Mouse (Mus musculus) left cerebral cortex, postnatal 4 days (tissue): Measurements from ENCODE around the gene Syt1. TPM values are rescaled to one million over a fixed set of nuclear protein-coding genes. Genes with fewer than 3 reads are reported as not detected.

Source experiments
- DNase-seq: peaks from one replicate; pipeline ENCODE4 v3.0.0-alpha.2; 2022
- intact Hi-C: fragments of 180-260 bp; cut with DNase I; formaldehyde crosslinking; loops from one replicate; pipeline ENCODE4 v1.15.1; 2025
- total RNA-seq, 2 experiments: library from RNA; stranded (reverse); gene quantifications; 2 replicates each; pipeline ENCODE4 v1.2.3; 2021

Syt1 gene
- total RNA-seq: 100 to 1,000 TPM; 424 to 437 TPM

DNA sequence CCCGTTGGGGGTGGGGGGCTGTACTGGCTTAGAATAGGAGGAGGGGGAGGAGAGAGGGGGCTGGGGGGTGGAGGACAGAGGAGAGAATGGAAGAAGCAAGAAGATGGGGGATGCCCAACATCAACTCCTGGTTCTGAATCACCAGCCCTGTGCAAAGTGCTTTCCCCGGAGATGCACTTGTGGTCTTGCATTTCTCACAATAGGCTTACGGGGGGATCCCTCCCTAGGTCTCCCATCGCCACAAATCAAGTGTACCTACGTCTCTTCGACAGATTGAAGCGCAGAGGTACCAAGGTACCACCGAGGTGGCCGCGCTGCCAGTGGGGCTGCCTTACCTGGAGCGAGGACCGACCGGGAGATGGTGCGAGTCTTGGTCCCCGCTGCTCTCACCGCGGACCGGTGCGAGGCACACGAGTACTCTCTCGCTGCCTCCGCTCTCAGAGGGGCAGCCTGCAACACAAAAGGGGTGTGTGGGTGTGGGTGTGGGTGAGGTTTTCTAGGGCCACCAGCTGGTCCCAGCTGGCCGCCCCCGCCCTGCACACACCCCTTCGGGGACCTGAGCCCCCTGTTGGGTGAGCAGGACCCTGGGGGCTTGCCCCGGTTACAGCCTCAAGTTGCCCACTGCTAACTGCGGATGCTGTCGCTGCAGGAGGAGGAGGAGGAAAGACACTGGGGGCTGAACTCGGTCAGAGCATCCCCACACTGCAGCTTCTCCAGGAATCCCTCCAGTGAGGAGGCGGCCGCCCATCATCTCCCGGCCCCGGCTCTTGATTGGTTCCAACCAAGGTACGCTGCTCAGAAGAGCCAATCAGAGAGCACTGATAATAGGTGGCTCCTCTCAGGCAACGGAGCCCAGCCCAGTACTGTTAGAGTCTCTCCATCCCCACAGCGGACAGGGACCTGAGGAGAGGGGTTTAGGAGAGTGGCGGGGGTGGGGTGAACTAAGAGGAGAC is at the start of gene Syt1:
Syt1 (minus strand) TSS at position 742 of the 953 bp plus-strand sequence.
- intact Hi-C loops: no loop called here
- DNase-seq: peak; percentile 92

DNA sequence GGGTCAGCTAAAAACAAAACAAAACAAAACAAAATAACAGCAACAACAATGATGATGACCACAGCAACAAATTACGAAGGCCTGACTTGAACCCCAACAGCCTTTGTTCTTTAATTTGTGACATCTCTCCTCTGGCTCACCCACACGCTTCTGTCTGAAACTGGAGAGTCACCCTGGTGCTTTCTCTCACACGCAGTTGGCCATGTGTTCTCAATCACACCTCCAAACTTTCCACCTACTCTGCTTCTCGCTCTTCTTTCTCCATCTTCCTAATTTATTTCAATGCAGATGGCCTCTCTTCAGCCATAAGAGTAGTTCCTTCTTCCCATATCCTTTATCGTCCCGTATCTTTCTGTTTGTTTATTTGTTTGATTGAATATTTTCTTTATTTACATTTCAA is 45.7 kb upstream of the Syt1 start:
- intact Hi-C loops: no loop called here
- DNase-seq: no peak

DNA sequence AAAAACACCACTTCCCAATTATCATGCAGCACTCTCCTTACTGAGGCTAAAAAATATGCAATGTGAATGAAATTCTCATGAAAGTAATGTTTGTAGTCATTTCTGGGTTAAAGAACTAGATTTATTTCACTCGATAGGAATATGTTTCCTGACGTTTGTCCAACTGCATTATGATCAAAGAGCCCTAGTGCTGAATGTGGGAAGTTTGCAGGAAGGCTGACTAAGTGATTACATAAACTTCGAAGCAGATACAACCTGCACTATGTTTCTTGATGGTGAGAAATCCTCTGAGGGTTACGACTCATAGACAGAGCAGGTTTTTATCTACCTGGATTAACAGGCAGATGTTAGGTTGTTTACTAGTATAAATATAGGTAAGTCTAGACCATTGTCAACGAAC is 36.8 kb upstream of the Syt1 start:
- no peak for DNase-seq
- intact Hi-C loops: no loop called here

DNA sequence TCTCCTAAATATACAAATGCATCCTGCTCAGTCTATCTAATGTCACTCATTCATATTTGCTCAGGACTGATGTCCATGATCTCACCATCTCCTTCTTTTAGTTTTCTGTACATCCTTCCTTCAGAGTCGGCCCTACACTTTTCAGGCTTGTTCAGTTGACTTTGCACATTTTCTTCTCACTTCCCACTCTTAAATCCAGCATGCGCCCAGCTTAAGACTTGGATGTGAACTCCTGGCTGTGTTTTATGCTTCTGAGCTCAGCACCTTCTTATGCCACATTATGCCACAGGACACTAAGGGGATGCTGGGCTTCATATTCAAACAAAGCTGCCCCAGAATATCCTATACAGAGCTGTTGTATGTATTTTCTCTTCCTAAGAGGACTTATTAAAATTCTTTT is 36.2 kb upstream of the Syt1 start:
- no peak for DNase-seq
- intact Hi-C loops: no loop called here

DNA sequence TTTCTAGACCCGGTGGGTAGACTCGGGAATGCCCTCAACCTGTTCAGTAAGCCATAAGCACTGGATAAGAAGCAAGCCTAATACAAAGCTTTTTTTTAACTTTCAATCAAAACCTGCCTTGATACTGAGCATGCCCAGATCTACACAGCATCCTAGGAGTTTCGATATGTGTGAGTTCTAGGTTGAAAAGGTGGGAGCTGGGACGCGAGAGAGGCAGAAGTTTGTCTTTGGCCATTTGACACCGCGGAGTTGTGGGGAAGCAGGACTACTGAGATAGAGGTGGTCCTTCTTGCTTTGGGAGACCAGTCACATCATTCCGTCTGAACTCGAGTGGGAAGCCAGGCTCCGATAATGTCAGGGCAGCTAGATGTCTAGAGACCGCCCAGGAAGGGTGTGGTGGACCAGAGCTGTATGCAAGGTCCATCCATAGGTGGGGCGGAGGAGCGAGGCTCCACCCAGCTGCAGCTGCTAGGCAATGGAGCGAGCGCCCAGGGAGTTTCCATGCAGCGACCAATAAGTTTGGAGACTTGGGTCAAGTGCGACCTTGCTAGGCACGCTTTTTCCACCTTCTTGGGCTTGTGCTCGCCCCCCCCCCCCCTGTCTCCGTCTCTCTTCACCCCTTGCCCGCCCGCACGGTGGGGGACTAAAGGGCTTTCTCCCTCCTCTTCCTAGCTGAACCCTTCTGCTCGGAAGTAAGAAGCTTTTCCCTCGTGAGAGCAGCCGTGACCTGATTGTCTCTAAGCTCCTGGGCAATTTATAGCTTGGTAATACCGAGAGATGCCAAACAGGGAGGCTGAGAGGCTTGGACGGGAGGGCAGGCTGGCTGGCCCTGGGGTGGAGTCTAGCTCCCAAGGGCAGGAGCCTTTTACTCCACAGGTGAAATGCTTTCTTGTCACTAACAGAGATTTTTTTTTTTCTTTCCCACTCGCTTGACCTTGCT is 714 bp upstream of the Syt1 start:
- DNase-seq: peak; percentile 51
- intact Hi-C loops: no loop called here

DNA sequence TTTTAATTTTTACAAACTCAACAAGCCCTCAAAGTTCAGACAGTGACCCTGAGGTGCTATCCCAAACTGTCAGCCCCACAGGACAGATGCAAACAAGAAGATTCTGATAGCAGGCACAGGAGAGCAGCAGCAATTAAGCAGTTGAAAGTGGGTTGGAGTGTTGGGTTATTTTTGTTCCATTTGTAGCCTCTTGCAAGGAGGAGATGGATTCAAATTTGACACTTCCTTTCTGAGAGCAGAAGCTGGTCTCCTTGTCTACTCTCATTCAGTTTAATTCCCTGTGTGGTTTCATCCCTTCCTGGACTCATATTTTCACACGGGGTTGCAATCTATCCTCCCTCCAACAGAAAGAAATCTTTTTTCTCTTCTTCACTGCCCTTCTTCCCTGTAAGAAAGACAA is 951 bp downstream of the Syt1 start:
- DNase-seq: no peak
- intact Hi-C loops: loop anchor here (2.0 to 10.0 kb wide), 2 partner anchors 487 to 555 kb away; no protein-coding TSS in a partner anchor

DNA sequence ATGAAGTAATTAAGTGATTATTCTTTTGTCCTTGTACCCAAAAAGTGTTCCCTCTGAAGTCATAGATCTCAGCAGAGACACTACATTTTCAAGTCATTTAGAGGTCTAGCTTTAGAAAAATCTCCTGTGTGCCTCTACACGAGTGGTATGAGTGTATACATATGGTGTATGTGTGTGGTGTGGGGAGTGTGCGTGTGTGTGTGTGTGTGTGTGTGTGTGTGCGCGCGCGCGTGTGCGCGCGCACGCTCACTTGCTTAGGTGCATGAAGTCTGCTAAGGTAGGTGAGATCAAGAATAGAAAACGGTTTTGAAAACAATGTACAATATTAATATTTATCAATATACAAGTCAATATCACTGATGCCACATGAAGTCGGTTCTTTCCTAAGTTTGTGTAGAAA is 2.3 kb downstream of the Syt1 start:
- intact Hi-C loops: loop anchor here (2.0 to 10.0 kb wide), 2 partner anchors 488 to 554 kb away; no protein-coding TSS in a partner anchor
- no peak for DNase-seq

DNA sequence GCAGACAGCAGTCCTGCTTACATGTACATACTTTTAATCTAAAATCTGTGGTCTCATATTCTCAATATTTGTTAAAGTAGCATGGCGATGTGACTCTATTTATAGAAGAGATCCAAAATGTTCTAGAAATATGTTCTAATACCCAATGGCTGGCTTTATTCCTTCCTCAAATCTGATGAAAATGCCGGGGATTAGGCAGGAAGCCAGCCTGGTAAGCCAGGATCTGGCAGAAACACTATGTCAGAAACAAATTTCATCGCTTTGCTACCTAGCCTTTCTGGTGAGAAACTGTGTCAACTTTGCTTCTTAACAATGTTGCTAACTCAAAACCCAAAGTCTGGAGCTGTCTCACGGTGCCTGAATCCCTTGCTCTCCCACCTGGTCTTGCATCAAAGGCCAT is 7.3 kb downstream of the Syt1 start:
- intact Hi-C loops: loop anchor here (10.0 kb wide), 1 partner anchor 549 kb away; no protein-coding TSS in a partner anchor
- peak; percentile 29 for DNase-seq

DNA sequence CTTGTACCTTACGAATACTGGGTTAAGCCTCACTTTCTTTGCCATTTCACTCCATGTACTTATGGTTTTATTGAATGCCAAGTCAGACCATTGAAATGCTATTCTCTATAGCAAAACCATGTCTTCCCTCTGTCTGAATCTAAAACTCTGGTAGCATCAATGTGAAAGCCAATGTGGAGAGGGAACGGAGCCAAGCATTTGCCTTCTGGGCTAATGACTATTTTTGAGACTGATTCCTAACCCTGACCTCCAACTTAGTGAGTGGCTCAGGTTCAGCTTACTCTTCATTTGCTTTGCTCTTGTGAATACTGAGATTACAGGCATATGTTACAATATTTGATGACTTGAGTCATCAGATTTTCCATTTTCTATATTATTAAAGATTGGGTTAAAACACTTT is 23.5 kb downstream of the Syt1 start:
- intact Hi-C loops: no loop called here
- no peak for DNase-seq

DNA sequence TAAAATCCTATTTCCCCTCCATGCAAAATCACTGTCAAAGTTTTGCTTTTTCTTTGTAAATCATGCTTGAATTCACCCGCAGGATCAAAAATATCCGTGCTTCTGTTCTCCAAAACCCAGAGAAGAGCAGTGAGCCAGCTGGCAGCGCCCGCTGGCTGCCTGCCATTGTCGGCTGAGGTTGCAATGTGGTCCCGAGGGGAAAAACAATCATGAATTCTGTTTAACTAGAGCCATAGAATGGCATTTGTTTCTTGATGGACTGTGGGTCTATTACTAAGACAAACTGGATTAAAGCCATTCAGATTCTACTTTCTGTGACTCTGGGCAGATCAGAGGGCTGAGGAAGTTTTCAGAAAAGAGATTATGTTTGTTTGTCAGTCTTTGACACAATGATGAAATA is 31.1 kb downstream of the Syt1 start:
- peak; percentile 91 for DNase-seq
- intact Hi-C loops: no loop called here

DNA sequence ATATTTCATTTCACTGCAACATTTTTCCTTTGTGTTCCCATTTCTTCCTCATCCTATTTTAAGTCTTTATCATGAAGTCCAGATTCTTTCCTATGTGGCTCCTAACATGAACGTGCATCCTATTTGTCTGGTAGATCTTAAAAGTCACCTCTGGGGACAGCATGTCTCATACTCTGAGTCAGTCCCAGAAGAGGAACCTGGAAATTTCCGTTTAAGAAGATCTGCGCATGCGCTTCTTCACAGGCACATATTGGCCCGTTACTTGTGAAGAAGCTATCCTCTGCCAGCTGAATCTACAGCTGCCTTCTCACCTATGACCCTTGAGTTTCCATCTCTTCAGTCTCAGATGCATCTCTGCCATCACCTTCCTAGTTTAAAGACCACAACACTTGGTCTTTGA is 55.8 kb downstream of the Syt1 start:
- no peak for DNase-seq
- intact Hi-C loops: no loop called here

DNA sequence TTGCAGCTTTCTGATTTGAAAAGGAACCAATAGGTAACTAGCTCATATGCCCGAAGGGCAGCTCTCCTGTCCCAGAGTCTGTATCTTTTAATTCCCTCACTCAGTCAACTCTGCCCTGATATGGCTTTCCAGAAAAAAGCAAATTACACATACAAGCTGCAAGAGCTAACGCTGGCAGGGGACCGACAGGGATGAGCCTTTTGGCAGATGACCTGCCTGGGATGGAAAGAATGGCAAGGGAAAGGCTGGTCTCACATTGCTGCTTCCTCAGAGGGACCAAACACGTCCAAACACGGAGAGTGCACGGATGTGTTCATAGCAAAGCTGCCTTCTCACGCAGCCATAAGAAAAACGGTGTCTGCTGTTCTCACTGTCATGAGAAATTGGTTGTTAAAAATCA is 58.6 kb downstream of the Syt1 start:
- peak; percentile 26 for DNase-seq
- intact Hi-C loops: no loop called here

DNA sequence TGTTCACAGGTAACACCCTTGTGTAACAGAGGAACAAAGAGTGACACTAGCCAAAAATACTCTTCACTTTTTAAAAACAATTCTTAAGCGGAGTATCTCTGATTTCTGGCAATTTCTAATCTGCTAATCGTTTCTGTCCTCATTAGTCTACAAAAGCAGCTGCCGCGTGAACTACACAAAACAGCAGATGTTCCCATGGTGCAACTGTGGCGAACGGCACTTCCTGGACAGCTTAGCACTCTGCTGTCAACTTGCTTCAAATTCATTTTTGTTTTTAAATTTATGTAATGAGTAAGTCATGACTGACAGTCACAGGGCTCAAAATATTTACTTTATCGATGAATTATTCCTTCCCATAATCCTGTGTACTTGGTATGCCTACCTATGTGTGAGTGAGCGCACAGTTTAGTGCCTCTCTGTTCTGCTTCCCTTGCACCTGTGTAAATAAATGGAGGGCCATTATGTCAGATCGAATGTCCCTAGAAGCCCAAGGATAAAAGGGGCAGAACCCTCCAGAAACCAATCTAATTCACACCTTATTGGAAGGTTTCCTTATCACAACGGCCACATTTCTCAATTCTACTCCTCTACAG is 73.8 kb downstream of the Syt1 start:
- no peak for DNase-seq
- intact Hi-C loops: no loop called here

DNA sequence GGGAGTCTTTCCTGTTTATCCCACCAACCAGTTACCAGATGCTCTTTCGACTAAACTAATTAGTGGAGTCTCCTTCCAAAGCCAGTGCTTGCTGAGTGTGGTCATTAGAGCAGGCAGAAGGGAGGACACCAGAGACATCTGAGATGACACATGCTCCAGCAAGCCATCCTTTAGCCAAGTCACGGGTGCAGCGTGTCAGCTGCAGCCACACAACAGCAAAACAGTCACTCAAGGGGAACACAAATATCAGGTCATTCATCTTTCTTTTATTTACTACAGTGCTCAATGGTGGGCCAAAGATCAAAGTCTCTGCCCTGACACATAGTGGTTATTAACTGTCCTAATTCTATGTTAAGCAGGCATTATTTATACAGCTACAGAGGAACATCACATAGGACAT is 80.5 kb downstream of the Syt1 start:
- intact Hi-C loops: no loop called here
- peak; percentile 39 for DNase-seq

DNA sequence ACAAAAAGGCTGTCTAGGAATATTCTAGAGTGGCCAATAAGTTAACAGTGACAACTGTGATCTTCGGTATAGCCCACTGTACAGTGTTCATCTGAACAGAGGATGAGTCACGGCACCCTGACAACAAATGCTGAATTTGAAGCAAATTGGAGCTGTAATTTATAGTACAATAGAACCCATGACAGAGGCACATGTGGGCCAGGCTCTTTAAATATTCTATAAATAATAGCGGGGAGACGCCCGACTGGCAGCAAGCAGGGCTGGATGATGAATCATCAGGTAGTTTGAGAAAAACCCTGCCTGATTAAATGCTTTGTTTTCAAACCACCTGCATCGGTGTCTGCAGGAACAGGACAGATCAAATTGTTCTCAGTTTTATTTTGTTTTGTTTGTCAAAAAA is 81.1 kb downstream of the Syt1 start:
- intact Hi-C loops: no loop called here
- no peak for DNase-seq

DNA sequence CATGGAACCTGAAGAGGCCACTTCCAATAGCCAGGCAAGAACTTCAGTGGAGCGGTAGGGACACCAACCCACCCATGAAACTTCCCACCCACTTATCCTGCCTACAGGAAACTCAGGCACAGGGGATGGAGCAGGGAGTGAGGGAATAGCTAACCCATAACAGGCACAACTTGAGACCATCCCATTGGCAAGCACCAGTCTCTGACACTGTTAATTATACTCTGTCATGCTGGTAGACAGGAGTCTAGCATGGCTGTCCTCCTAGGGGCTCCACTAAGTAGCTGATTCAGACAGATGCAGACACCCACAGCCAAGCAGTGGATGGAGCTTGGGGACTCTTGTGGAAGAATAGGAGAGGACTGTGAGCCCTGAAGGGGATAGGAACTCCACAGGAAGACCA is 105.5 kb downstream of the Syt1 start:
- intact Hi-C loops: no loop called here
- no peak for DNase-seq

DNA sequence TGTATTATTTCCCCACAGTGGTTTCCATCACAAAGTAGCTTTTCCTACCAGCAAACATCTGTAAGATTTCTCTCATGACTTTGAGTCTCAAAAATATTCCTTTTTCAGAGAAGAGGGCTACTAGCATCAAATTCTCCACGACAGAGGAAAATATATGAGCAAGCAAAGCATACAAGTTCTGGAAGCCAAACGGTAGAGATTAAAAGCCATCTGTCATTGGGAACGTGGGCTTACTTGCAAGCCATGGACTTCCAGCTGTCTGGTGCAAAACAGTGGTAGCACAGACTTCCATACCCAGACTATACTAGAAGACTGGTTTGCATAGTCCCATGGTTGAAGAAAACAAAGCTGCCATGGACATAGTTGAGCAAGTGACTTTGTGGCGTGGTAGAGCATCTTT is 106.4 kb downstream of the Syt1 start:
- no peak for DNase-seq
- intact Hi-C loops: no loop called here

DNA sequence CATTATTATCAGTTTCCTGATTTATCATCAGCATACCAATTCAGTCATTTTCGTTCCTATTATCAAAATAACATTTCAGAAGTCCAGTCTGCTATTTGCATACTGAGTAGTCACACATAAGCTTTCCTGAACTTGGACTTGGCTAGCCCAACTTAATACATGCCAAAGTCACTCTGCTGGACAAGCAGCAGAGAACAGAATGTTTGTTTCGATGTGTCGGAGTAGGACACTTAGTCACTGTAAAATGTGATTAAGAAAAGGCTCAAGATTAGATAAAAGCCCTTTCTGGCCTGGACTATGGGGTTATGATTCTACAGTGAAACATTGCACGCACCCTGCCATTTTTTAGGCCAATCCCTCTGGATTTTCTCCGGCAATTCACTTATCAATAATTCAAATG is 114.3 kb downstream of the Syt1 start:
- DNase-seq: no peak
- intact Hi-C loops: no loop called here

DNA sequence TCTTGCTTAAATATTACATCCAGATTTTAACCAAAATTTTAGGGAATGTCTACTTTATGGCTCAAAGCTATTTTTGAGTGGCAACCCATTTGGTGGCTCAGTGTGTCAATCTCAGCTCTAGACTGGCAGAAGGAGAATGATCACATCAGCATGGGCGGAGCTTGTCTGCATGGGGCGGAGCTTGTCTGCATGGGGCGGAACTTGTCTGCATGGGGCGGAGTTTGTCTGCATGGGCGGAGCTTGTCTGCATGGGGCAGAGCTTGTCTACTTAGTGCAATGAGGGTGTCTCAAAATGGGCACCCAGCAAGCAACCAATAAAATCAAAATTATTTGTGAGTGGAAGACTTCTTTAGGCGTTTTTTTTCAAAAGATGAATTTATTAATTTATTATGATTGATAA is 117.5 kb downstream of the Syt1 start:
- intact Hi-C loops: no loop called here
- no peak for DNase-seq

DNA sequence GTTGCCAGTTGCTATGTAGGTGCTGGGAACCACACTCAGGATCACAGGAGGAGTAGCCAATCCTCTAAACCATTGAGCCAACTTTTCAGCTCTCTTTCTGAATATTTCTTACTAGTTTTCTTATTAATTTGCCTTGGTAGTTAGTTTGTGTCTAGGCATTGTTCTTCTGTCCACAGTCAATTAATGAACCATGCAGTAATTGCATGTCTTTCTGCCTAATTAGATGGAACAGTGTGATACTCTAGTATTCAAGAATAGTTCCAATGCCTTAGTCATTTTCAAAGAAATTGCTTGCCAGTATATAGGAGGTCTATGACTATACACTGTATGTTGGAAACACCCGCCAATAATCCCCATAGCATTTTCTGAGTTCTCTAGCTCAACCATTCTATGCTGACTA is 118.3 kb downstream of the Syt1 start:
- intact Hi-C loops: no loop called here
- DNase-seq: no peak

DNA sequence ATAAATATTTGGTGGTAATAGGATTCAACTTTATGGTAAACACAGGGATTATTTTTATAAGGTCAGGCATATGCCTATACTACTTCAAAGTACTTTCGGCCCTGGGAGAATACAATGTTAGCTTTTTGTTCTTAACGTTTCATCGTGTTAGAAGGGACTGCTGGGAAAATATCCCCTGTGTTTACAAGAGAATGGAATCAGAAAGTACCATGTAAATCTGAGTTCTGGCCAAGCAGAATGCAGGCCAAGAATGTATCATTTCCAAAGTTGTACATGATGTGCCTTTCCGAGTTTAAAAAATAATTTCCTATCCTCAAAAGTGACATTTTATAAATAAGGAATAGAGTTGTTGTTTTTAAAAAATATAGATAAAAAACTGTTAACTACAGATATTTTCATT is 121.7 kb downstream of the Syt1 start:
- DNase-seq: no peak
- intact Hi-C loops: no loop called here
